Mouse (Mus musculus): Measurements from ENCODE around the gene Etfb. TPM values are rescaled to one million over a fixed set of nuclear protein-coding genes. Genes with fewer than 3 reads are reported as not detected.

Gene Etfb
- polyA plus RNA-seq, 1 experiment from 2014 or later = 575 TPM

- WGBS = 86% methylated on average over 10 of the region's 10 CpGs
- H3K4me1 ChIP-seq (replicated peaks; ENCODE audit: insufficient read depth, low read length) = no peaks in the 10 kb centered on the region
Observed at GRCm38 (mm10) chr7:43417298-43417697, 26.6 kb upstream of the Etfb start.

GRCm38 (mm10) chr7:43422995-43423617 is 20.8 kb upstream of the Etfb start:
- peak; percentile 94 for TF ChIP-seq CTCF (IDR thresholded peaks at IDR 0.05; ENCODE audit: low read depth)
- Histone ChIP-seq H3K27ac (no peak overlapping the region), H3K9me3 (replicated peaks; ENCODE audit: low read length) (no peaks in the 10 kb centered on the region), H3K4me2 (ENCODE audit: low read length) (0 out of 2 replicates have a peak overlapping the region, but pooled peaks have one; percentile 8), H3K4me3 (replicated peaks; ENCODE audit: low read depth, low read length) (no peak overlapping the region), H3K36me3 (ENCODE audit: insufficient read depth, low read length) (no peaks in the 10 kb centered on the region), H3K27me3 (ENCODE audit: insufficient read depth, low read length) (no peaks in the 10 kb centered on the region), H3K4me1 (replicated peaks; ENCODE audit: insufficient read depth, low read length) (no peaks in the 10 kb centered on the region), H3K9ac (ENCODE audit: low read depth, low read length) (no peak overlapping the region)
- ATAC-seq (replicated peaks; ENCODE audit: low FRiP score, low read depth) = peak; percentile 91
- DNase-seq (ENCODE audit: low spot score) = peak; percentile 88
- 15% methylated on average over 11 of the region's 11 CpGs for WGBS

More at GRCm38 (mm10) chr7:43417298-43417697, 26.6 kb upstream of the Etfb start:
- Histone ChIP-seq H3K9ac (ENCODE audit: low read depth, low read length) (no peak overlapping the region), H3K27me3 (ENCODE audit: insufficient read depth, low read length) (no peaks in the 10 kb centered on the region), H3K36me3 (ENCODE audit: insufficient read depth, low read length) (no peaks in the 10 kb centered on the region), H3K4me3 (replicated peaks; ENCODE audit: low read depth, low read length) (no peak overlapping the region), H3K4me2 (ENCODE audit: low read length) (no peak overlapping the region), H3K27ac (no peak overlapping the region), H3K9me3 (replicated peaks; ENCODE audit: low read length) (no peaks in the 10 kb centered on the region)
- no peak for TF ChIP-seq CTCF (IDR thresholded peaks at IDR 0.05; ENCODE audit: low read depth)
- DNase-seq (ENCODE audit: low spot score) (no peak), ATAC-seq (replicated peaks; ENCODE audit: low FRiP score, low read depth) (no peak)

- Histone ChIP-seq H3K4me1 (replicated peaks; ENCODE audit: insufficient read depth, low read length) (no peaks in the 10 kb centered on the region), H3K4me3 (replicated peaks; ENCODE audit: low read depth, low read length) (no peak overlapping the region), H3K27me3 (ENCODE audit: insufficient read depth, low read length) (no peaks in the 10 kb centered on the region), H3K4me2 (ENCODE audit: low read length) (no peak overlapping the region), H3K9me3 (replicated peaks; ENCODE audit: low read length) (no peaks in the 10 kb centered on the region), H3K27ac (no peak overlapping the region), H3K9ac (ENCODE audit: low read depth, low read length) (no peak overlapping the region), H3K36me3 (ENCODE audit: insufficient read depth, low read length) (no peaks in the 10 kb centered on the region)
- no peak for TF ChIP-seq CTCF (IDR thresholded peaks at IDR 0.05; ENCODE audit: low read depth)
- WGBS = 58% methylated on average over 3 of the region's 3 CpGs
- no peak for ATAC-seq (replicated peaks; ENCODE audit: low FRiP score, low read depth)
- DNase-seq (ENCODE audit: low spot score) = no peak
Observed at GRCm38 (mm10) chr7:43423991-43424625, 19.8 kb upstream of the Etfb start.

- DNase-seq (ENCODE audit: low spot score) (no peak), ATAC-seq (replicated peaks; ENCODE audit: low FRiP score, low read depth) (no peak)
- H3K4me3 ChIP-seq (replicated peaks; ENCODE audit: low read depth, low read length) = no peak within 1 kb of the TSS
- no peaks in the 10 kb centered on the region for H3K27me3 ChIP-seq (ENCODE audit: insufficient read depth, low read length)
- no peaks in the 10 kb centered on the region for H3K9me3 ChIP-seq (replicated peaks; ENCODE audit: low read length)
- no peak within 1 kb of the TSS for H3K27ac ChIP-seq
- no peak within 1 kb of the TSS for H3K4me2 ChIP-seq (ENCODE audit: low read length)
- H3K9ac ChIP-seq (ENCODE audit: low read depth, low read length) = no peak within 1 kb of the TSS
- 85% methylated on average over 8 of the region's 8 CpGs for WGBS
- H3K36me3 ChIP-seq (ENCODE audit: insufficient read depth, low read length) = no peaks in the 10 kb centered on the region
- no peaks in the 10 kb centered on the region for H3K4me1 ChIP-seq (replicated peaks; ENCODE audit: insufficient read depth, low read length)
- TF ChIP-seq CTCF (IDR thresholded peaks at IDR 0.05; ENCODE audit: low read depth) = no peak
Observed at GRCm38 (mm10) chr7:43427406-43427805, 16.5 kb upstream of the Etfb start, which contains the start of gene Lim2. Gene Lim2 (plus strand): TSS chr7:43427670.

- Histone ChIP-seq H3K27ac (no peak overlapping the region), H3K4me3 (replicated peaks; ENCODE audit: low read depth, low read length) (no peak overlapping the region), H3K36me3 (ENCODE audit: insufficient read depth, low read length) (no peaks in the 10 kb centered on the region), H3K4me2 (ENCODE audit: low read length) (no peak overlapping the region), H3K4me1 (replicated peaks; ENCODE audit: insufficient read depth, low read length) (no peaks in the 10 kb centered on the region), H3K9ac (ENCODE audit: low read depth, low read length) (no peak overlapping the region), H3K27me3 (ENCODE audit: insufficient read depth, low read length) (no peaks in the 10 kb centered on the region), H3K9me3 (replicated peaks; ENCODE audit: low read length) (no peaks in the 10 kb centered on the region)
- 60% methylated on average over 4 of the region's 4 CpGs for WGBS
- TF ChIP-seq CTCF (IDR thresholded peaks at IDR 0.05; ENCODE audit: low read depth) = no peak
- ATAC-seq (replicated peaks; ENCODE audit: low FRiP score, low read depth) (no peak), DNase-seq (ENCODE audit: low spot score) (no peak)
Observed at GRCm38 (mm10) chr7:43429500-43429899, 14.4 kb upstream of the Etfb start.

- ATAC-seq (replicated peaks; ENCODE audit: low FRiP score, low read depth) (no peak), DNase-seq (ENCODE audit: low spot score) (no peak)
- WGBS = 70% methylated on average over 4 of the region's 4 CpGs
- no peak overlapping the region for H3K27ac ChIP-seq
- no peaks in the 10 kb centered on the region for H3K27me3 ChIP-seq (ENCODE audit: insufficient read depth, low read length)
- no peaks in the 10 kb centered on the region for H3K36me3 ChIP-seq (ENCODE audit: insufficient read depth, low read length)
- no peak overlapping the region for H3K4me3 ChIP-seq (replicated peaks; ENCODE audit: low read depth, low read length)
- no peak overlapping the region for H3K9ac ChIP-seq (ENCODE audit: low read depth, low read length)
- no peak for TF ChIP-seq CTCF (IDR thresholded peaks at IDR 0.05; ENCODE audit: low read depth)
- H3K9me3 ChIP-seq (replicated peaks; ENCODE audit: low read length) = no peaks in the 10 kb centered on the region
- no peak overlapping the region for H3K4me2 ChIP-seq (ENCODE audit: low read length)
- H3K4me1 ChIP-seq (replicated peaks; ENCODE audit: insufficient read depth, low read length) = no peaks in the 10 kb centered on the region
Observed at GRCm38 (mm10) chr7:43432891-43433290, 11.0 kb upstream of the Etfb start.

Data from kidney, postnatal 0 days (tissue).